Mouse (Mus musculus) heart, adult 2 months (tissue): ENCODE results near the gene Nubpl. TPM values are rescaled to one million over a fixed set of nuclear protein-coding genes. Genes with fewer than 3 reads are reported as not detected.
A peak's percentile ranks its signal among the peaks of the same experiment; 100 is the strongest.
"Not testable (repeated sequence)": the region's sequence is repeated elsewhere in the genome, so short reads cannot be mapped to it uniquely, and the experiment has no call there.

ENCODE experiments used
- DNase-seq, 2 experiments: peaks; one replicate each; pipeline ENCODE4 v3.0.0; 2021
- H3K27ac ChIP-seq: fragments of 200-600 bp; 2 replicates; pipeline ENCODE4 v1.8.1; 2022
- H3K27me3 ChIP-seq: fragments of 200-500 bp; 2 replicates; pipeline ENCODE4 v1.6.1; 2012; ENCODE audit warnings: mild to moderate bottlenecking, low read length, inconsistent platforms, mixed read lengths; ENCODE audit not compliant: control insufficient read depth, insufficient read depth
- H3K36me3 ChIP-seq: fragments of 200-500 bp; 2 replicates; pipeline ENCODE4 v1.6.1; 2012; ENCODE audit warnings: low read length, inconsistent platforms; ENCODE audit not compliant: control insufficient read depth, insufficient read depth
- H3K4me1 ChIP-seq: fragments of 200-500 bp; 2 replicates; pipeline ENCODE4 v1.6.1; 2011; ENCODE audit warnings: low read length; ENCODE audit not compliant: control insufficient read depth, insufficient read depth
- H3K4me3 ChIP-seq: fragments of 200-600 bp; 2 replicates; pipeline ENCODE4 v1.8.1; 2022
- H3K79me2 ChIP-seq: fragments of 200-500 bp; replicated peaks from 2 replicates; pipeline ENCODE4 v1.6.1; 2012; ENCODE audit warnings: mild to moderate bottlenecking, inconsistent platforms, low read length, moderate library complexity, mixed read lengths; ENCODE audit not compliant: control insufficient read depth, insufficient read depth
- H3K9ac ChIP-seq: fragments of 200-500 bp; 2 replicates; pipeline ENCODE4 v1.6.1; 2012; ENCODE audit warnings: low read depth, mild to moderate bottlenecking, control low read depth, inconsistent platforms, low read length, mixed read lengths
- CTCF ChIP-seq: fragments of 200-600 bp; IDR thresholded peaks from 2 replicates; pipeline ENCODE4 v1.8.1; 2022; ENCODE audit warnings: antibody characterized with exemption, mild to moderate bottlenecking, moderate library complexity
- EP300 ChIP-seq: fragments of 200-500 bp; IDR thresholded peaks from 2 replicates; pipeline ENCODE4 v1.6.1; 2011; ENCODE audit warnings: low read depth, low read length, control low read depth; ENCODE audit not compliant: insufficient read depth
- POLR2A ChIP-seq: fragments of 200-500 bp; IDR thresholded peaks from 2 replicates; pipeline ENCODE4 v1.6.1; 2011; ENCODE audit warnings: mild to moderate bottlenecking, low read depth, low read length, control low read depth; ENCODE audit not compliant: insufficient read depth
- WGBS: fragments of 180-500 bp; shearing (Covaris S2); methylation state at CpG from one replicate; pipeline ENCODE4 v1.1.7; 2018; 5-methylcytosine and 5-hydroxymethylcytosine counted together
- intact Hi-C: fragments of 180-260 bp; cut with DNase I; formaldehyde crosslinking; loops from one replicate; pipeline ENCODE4 v1.15.1; 2025
- long read RNA-seq: library from polyadenylated mRNA; stranded (forward); transcript quantifications from one replicate; pipeline ENCODE4 v2.0.0, GENCODE M21; 2021
- polyA plus RNA-seq: library from polyadenylated mRNA; depleted of rRNA; stranded (reverse); fragments of >200 nt; gene quantifications from 2 replicates; pipeline ENCODE4 v1.2.3, GENCODE M21; 2012; rRNA removed
- total RNA-seq, 2 experiments: library from RNA; stranded (reverse); gene quantifications; 2 replicates each; pipeline ENCODE4 v1.2.3; 2021

Nubpl gene
- total RNA-seq (10 to 100 TPM in 1 of 2 experiments, 1 to 10 TPM in 1; 7.5 to 10.3 TPM), polyA plus RNA-seq (3.2 and 4.3 TPM in 2 replicates)
- long read RNA-seq, transcript Nubpl-201 (11 exons, 2,987 nt), result major isoform, 12 of 14 reads
- long read RNA-seq, partial matches to known transcripts, result 1 of 14 reads
- long read RNA-seq, other reads (novel, unspliced or antisense), result 1 of 14 reads

- intact Hi-C loops, result loop anchor here (10.0 kb wide), 1 partner anchor 507 kb away; no protein-coding TSS in a partner anchor
- TF ChIP-seq EP300 (no peak), POLR2A (peak; percentile 67)
- Histone ChIP-seq H3K27ac (peak within 1 kb of the TSS; percentile 80), H3K4me3 (peak within 1 kb of the TSS; percentile 71), H3K9ac (peak within 1 kb of the TSS; percentile 80), H3K79me2 (no peaks in the 10 kb centered on the region), H3K4me1 (no peaks in the 10 kb centered on the region), H3K36me3 (no peaks in the 10 kb centered on the region), H3K27me3 (no peaks in the 10 kb centered on the region)
- under 1% methylated on average over 32 of the region's 32 CpGs for WGBS
- DNase-seq, result peak; percentile 93 to 95
Observed at GRCm38 (mm10) chr12:52097650-52098070, at the start of gene Nubpl. Gene Nubpl, plus strand, starts transcription at chr12:52097737.

GRCm38 (mm10) chr12:52049324-52049723 lies 48.2 kb upstream of the Nubpl start:
- DNase-seq, result no peak
- H3K4me1 ChIP-seq, result no peaks in the 10 kb centered on the region
- WGBS, result 53% methylated on average over 2 of the region's 2 CpGs
- H3K36me3 ChIP-seq, result no peaks in the 10 kb centered on the region
- H3K4me3 ChIP-seq, result no peak overlapping the region
- TF ChIP-seq EP300 (no peak), CTCF (no peak), POLR2A (no peak)
- H3K79me2 ChIP-seq, result no peaks in the 10 kb centered on the region
- intact Hi-C loops, result no loop called here
- no peak overlapping the region for H3K27ac ChIP-seq
- no peaks in the 10 kb centered on the region for H3K27me3 ChIP-seq
- H3K9ac ChIP-seq, result no peak overlapping the region

GRCm38 (mm10) chr12:52079296-52079695 lies 18.2 kb upstream of the Nubpl start:
- H3K27ac ChIP-seq, DNase-seq, H3K4me1 ChIP-seq, intact Hi-C loops, H3K36me3 ChIP-seq, H3K27me3 ChIP-seq, H3K4me3 ChIP-seq, H3K79me2 ChIP-seq, H3K9ac ChIP-seq: not testable (repeated sequence)
- 36% methylated on average over 2 of the region's 3 CpGs for WGBS

GRCm38 (mm10) chr12:52097049-52097649 lies 388 bp upstream of the Nubpl start:
- Histone ChIP-seq H3K36me3 (no peaks in the 10 kb centered on the region), H3K27me3 (no peaks in the 10 kb centered on the region), H3K4me3 (peak overlapping the region; percentile 71), H3K4me1 (no peaks in the 10 kb centered on the region), H3K27ac (no peak overlapping the region; the same call in 1 of the 2 replicates), H3K79me2 (no peaks in the 10 kb centered on the region), H3K9ac (no peak overlapping the region)
- DNase-seq, result no peak
- TF ChIP-seq CTCF (no peak), POLR2A (no peak), EP300 (no peak)
- intact Hi-C loops, result loop anchor here (10.0 kb wide), 1 partner anchor 508 kb away; no protein-coding TSS in a partner anchor
- 69% methylated on average over 13 of the region's 13 CpGs for WGBS

GRCm38 (mm10) chr12:52120276-52120675 lies 22.7 kb downstream of the Nubpl start:
- H3K9ac ChIP-seq, result no peak overlapping the region
- DNase-seq, result no peak
- H3K79me2 ChIP-seq, result no peaks in the 10 kb centered on the region
- no peaks in the 10 kb centered on the region for H3K36me3 ChIP-seq
- no peaks in the 10 kb centered on the region for H3K27me3 ChIP-seq
- TF ChIP-seq CTCF (no peak), EP300 (no peak), POLR2A (no peak)
- intact Hi-C loops, result no loop called here
- peaks cover 3% of the 10 kb centered on the region for H3K4me1 ChIP-seq
- H3K27ac ChIP-seq, result no peak overlapping the region
- H3K4me3 ChIP-seq, result no peak overlapping the region

GRCm38 (mm10) chr12:52126407-52126806 lies 28.9 kb downstream of the Nubpl start:
- intact Hi-C loops, result no loop called here
- no peak for DNase-seq
- WGBS, result 16% methylated on average over 3 of the region's 3 CpGs

More at GRCm38 (mm10) chr12:52126407-52126806, 28.9 kb downstream of the Nubpl start:
- Histone ChIP-seq H3K79me2 (no peaks in the 10 kb centered on the region), H3K4me3 (no peak overlapping the region), H3K27ac (no peak overlapping the region), H3K9ac (no peak overlapping the region), H3K4me1 (peaks cover 3% of the 10 kb centered on the region), H3K36me3 (no peaks in the 10 kb centered on the region), H3K27me3 (no peaks in the 10 kb centered on the region)
- TF ChIP-seq EP300 (no peak), POLR2A (no peak), CTCF (no peak)
